Mouse (Mus musculus): Measurements from ENCODE around the gene Stoml3.
A peak's percentile ranks its signal among the peaks of the same experiment; 100 is the strongest.

The Stoml3 gene

DNA sequence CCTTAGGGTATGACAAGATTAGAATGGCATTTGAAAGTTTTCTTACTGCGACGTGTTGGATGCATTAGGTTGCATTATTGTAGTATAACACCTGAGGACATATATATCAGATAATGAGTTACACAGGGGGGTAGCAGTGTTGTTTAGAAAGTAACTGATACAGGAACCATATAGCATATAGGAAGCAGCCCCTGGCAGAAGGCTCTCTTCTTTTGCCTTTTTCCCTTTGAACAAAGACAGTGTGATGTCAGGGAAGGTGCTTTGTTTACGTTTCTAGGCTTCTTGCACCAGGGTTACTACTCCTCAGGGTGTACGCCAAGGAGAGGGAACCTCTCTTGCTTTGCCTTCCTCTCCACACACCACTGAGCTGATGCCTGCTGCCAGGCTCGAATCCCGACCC is at the start of gene Stoml3:
Gene Stoml3, plus strand, starts transcription at position 301 of the 400 bp plus-strand sequence.
- DNase-seq (ENCODE audit: extremely low spot score) = no peak

DNA sequence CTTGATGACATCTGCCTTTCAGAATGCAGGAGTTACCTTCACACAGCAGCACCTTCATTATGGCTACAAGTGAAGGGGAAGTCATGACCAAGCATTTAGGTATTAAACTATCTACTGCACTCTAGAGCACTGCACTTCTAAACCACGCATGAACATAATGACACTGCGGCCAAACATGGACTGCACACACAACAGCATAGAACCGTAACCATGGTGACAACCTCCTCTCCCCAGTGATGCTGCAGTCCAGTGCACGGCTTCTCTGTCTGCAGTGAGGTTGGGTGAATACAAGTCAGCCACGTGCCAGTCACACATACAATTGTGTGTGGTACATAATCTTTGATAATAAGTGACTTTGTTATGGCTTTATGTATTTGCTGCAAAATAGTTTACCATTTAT is 42.9 kb upstream of the Stoml3 start:
- DNase-seq (ENCODE audit: extremely low spot score) = no peak

DNA sequence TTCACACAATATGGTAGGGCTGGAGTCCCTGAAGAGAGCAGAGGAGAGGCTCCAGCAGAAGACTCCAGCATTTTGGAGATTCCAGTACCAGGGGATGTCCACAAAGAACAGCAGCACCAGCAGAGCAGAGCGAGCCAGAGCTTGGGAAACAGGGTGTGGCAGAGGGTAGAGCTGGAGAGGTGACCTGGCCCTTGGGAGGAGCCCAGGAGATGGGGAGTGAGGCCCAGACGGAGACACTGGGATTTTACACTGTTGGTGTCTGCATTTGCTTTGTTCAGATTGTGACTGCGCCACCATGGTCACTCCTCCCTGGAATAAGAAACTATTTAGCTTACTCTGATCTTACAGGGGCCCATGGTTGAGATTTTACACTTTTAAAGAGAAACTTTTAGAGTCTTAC is 41.7 kb upstream of the Stoml3 start:
- no peak for DNase-seq (ENCODE audit: extremely low spot score)

DNA sequence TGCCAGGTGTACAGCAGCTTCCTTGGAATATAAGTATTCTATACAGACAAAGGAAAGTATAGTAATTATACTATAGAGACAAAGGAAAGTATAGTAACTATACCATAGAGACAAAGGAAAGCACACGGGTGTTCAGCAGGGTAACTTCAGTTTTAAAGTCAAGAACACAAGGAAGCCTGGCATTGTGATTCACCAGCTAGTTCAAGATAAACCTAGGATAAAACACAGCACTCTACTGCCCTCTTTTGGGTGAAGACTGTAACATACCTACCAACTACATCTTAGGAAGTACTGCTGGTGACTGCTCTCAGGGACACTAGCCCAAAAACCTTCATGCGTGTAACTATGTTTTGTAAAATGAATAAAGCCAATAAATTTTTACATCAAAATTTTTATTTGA is 40.2 kb upstream of the Stoml3 start:
- peak; percentile 70 for DNase-seq (ENCODE audit: extremely low spot score)

DNA sequence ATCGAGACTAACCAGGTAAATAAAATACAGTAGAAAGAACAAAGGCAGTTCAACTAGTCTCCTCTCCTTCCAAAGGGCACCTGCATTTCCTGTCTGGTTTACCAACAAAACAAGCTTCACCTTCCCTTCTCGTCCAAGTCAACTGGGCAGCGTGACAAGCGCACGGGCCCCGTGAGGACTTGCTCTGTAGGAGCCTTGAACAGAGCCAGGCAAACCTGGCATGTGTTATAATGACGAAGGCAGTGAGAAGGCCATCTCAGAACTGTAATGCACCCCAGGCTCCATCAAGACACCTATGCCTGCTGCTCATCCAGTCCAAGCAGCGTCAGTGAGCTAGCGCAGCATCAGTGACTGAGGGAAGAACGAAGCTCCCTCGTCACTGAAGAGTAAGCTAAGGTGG is 37.8 kb upstream of the Stoml3 start:
- no peak for DNase-seq (ENCODE audit: extremely low spot score)

DNA sequence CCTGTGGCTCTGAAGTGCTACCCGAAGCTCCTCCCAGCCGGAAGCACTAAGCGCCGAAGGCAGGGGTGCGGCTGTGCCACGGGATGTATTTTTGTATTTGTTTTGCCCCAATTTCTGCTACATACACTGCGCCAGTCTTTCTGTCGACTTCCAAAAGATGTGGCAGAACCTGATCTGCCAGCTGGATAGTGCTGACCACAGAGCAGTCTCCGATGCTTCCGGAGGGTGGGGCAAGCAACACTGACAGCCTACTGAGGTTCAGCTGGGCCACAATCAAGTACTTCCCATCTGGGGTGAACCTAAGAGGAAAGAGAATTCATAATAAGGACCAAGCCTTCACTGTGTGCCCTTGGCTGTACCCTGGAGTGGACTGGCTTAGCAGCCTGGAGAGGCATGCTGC is 36.1 kb upstream of the Stoml3 start:
- DNase-seq (ENCODE audit: extremely low spot score) = no peak

DNA sequence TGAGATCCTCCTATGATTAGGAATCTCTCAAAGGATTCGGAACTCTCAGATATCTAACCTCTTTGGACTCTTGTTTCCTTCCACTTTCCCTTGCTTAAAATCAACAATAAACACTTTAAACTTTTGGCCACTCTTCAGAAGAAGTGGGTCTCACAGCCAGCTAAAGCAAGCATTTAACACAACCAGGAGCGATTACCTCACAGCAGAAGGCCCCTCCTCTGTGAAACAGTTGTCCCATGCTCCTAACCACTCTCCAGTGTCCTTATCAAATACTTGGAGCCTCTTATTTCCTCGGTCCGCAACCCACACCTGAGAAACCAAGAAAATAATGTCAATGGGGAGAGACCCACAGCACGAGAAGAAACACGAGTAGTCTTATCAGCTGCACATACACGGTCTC is 35.1 kb upstream of the Stoml3 start:
- DNase-seq (ENCODE audit: extremely low spot score) = no peak

DNA sequence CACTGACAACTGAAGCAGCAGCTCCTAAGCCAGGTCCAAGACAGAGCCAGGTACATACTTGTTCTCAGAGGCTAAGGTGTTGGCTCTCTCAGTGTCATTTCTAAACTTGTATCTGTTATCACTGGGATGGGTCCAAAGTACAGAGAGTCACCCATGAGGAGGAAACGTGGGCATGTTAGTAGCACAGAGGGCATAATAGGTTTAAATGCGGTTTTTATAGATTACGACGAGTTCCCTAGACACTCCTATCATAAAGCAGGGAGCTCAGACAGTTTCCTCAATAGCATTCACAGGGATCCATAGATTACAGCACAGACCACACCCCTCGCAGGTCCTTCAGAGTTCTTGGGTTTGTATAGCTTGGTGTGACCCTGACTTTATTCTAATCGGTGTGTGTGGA is 34.4 kb upstream of the Stoml3 start:
- no peak for DNase-seq (ENCODE audit: extremely low spot score)

DNA sequence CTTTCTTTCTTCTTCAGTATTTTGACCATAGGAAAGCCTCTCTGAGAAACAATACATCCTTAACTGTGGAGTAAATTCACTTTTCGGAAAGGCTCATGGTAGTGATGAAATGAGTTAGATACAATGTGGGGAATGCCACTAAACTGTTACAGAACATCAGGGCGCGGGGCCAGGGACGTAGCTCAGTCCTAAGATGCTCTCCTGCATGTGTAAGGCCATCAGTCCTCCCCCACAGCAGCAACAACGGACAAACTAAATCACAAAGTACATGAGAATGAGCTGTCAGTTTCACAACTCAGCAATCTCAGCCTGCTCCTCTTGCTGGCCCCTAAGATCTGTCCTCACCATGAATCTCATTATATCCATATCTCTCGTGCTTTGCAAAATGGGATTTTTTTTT is 33.9 kb upstream of the Stoml3 start:
- DNase-seq (ENCODE audit: extremely low spot score) = no peak

DNA sequence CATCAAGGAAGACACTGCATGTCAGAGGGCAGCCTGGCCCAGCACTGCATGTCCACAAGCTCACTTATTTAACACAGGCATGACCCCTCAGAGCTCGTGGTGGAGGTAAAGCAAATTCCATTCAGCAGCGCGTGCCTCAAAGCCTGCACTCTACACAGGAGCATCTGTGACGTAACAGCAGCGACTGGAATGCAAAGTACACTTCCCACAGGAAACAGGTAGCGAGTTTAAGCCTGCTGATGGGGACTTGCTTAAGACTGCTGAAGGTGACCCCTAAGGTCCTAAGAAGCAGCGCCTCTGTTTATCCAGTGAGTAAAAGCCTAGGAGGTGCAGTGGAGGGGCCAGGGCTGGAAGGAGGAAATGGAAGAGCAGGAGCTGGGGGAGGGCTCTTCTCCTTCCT is 33.5 kb upstream of the Stoml3 start:
- DNase-seq (ENCODE audit: extremely low spot score) = no peak

DNA sequence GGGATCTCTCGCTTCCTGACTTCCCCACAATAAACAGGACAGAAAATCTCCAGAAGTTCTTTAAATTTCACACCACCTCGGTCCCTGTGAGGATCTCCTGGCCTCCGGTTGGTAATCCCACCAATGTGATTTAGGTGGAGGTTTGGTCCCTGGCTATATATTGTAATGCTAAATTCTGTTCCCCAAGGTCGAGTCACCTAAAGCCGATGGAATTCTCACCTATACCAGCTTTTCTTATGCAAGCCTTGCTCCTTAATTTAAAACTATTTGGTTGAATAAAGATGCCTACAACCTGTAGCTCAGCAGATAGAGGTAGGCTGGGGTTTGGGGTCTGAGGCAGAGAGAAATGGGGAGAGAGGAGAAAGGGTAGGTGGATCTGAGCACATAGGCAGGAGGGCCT is 30.7 kb upstream of the Stoml3 start:
- DNase-seq (ENCODE audit: extremely low spot score) = no peak

DNA sequence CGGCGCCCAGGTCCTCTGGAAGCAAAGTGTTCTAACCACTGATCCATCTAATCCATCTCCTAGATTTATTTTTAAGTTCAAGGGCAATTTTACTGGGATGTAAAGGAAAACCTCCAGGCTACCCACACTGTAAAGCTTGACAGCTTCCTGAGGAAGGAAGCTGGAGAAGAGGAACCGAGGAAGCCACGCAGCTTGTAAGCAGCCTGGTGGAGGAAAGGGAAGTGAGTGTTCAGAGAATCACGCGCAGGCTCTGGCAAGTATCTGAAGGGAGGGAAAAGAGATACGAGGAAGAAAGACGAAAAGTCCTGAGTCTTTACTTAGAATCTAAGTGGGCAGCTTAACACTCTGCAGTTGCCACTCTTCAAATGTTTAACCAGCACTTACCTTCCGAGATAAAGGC is 28.3 kb upstream of the Stoml3 start:
- no peak for DNase-seq (ENCODE audit: extremely low spot score)

DNA sequence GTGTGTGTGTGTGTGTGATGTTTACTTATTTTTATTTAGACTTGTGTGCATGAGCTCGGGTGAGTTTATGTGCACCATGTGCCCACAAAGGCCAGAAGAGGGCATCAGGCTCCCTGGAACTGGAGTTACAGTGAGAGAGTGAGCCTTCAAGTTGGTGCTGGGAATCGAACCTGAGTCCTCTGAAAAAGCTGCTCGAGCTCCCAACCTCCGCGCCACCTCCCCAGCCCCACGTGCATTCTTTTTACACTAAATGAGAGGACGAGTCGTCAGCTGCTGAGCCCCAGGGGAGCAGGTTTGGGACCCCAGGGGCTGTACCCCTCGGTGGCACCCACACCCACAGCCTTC is 25.8 kb upstream of the Stoml3 start:
- no peak for DNase-seq (ENCODE audit: extremely low spot score)

DNA sequence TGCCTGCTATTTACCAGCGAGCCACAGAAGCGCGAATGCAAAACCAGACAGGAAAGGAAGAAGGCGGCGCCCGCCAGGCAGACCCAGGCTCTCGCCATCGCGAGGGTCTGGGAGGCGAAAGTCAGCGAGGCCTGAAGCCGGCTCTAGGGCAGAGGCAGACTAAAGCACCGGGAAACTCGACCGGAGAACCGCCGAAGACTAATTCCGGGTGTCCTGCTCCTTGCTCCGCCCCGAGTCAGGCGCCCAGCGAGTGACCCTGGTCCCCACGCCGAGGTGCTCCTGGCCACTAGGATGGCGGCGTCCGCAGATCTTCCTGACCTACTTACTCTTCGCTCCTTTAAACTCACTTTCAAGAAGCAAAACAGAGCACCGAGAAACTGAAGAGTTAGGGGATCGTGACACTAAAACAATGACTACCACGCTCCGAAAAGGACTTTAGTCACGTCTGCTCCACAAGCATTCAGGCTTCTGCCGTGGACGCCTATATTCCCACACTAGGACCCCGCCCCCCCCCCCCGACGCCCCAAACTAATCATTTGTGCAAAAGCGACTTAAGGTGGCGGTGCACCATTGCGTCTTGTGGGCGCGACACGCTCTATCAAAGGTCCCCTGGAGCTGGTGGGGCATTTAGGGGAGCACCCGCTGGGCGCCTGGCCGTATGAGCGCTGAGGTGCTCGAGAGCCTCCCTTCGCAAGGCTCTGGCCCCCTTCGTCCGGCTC is 25.2 kb upstream of the Stoml3 start, which contains the start of the genes Nhlrc3 and Proser1:
Gene Nhlrc3, minus strand, starts transcription at position 287 of the 719 bp plus-strand sequence.
Gene Proser1, plus strand, starts transcription at position 621 of the 719 bp plus-strand sequence.
- peak; percentile 94 for DNase-seq (ENCODE audit: extremely low spot score)

DNA sequence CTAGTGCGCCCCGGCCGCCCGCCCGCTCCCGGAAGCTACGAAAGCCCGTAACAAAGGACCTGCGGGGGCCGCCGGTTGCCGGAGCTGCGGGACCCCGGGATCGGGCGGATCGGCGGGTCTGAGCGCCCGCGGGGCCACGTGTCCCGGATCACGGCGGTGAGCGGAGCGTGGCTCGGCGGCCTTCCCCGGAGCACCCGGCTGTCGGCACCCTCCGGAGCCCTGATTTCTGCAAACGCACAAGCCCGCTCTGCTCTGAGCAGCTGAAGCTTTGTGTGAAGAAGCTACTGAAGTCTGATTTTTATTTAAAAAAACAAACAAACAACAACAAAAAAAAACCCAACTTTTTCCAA is 24.7 kb upstream of the Stoml3 start:
- no peak for DNase-seq (ENCODE audit: extremely low spot score)

DNA sequence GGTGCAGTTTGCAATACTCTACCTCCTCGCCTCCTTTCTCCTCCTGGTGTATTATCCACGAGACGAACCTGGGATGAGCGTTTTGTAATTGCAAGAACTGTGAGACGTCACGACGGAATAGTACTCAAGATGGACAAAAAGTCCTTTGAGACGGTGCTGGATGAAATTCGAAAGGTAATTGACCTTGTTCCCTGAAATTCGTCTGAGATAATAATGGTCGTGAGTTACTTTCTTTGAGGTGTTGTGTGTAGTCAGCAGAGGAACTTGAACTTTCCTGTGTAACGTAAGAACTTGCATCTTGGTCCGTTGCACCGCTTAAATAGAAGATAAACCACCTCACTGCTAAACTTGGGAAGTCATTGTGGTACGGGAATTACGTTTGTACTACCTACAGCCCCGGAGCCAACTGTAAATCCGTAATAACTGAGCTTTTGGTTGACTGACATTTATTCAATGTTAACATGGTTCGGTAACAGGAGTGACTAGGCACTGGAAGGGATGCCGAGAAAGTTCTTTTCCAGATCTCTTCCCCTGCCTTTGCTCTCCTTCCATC is 24.2 kb upstream of the Stoml3 start:
- peak; percentile 25 for DNase-seq (ENCODE audit: extremely low spot score)

DNA sequence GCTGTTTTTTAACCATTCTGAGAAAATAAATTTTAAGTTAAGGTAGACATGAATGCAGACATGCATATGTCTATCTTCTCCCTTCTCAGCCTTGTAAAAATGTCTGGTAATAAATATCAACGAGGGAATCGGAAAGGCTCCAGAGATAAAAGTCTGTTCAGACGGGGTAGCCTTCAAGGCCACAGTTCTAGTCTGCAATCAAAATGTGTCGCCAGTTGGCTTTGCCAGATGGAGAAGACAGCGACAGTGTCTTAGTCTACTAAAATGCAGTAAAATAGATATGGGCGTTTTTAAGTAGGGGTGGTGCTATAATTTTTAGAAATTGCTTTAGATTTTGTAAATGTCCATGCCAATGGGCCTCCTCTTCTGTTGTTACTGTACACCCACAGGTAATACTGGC is 23.1 kb upstream of the Stoml3 start:
- DNase-seq (ENCODE audit: extremely low spot score) = no peak

DNA sequence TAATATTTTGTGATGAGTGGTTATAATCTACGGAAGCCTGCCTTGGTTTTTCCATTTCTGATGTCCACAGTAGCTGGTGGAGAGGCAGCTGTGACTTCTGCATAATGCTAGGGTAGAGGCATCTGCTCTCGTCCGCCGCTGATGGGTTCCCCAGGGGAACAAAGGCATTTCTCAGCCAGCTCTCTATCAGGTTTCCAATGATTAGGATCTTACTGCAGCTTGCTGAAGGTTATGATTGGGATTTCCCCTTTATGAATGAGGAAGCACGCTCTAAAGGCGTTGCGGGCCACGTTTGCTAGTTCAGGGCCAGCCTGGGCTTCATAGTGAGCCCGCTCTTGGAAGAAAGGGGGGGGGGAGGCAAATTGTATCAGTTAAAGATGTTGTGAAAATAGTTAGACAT is 22.0 kb upstream of the Stoml3 start:
- DNase-seq (ENCODE audit: extremely low spot score) = no peak

DNA sequence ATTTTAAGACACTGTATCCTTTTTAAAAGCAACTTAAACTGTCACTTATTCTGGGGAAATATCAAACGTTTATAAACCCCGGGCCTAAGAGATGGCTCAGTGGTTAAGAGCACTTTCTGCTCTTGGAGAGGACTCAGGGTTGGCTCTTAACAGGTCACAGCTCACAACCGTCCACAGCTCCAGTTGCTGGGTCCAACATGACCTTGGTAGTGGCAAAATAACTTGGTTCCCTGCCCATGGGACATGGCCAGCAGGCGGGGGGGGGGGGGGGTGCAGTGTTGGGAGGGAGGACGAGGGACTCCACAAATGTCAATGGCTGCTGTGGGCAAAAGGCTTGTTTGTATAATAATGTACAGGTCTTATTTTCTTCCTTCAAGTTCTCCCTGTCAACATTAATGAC is 21.1 kb upstream of the Stoml3 start:
- no peak for DNase-seq (ENCODE audit: extremely low spot score)

DNA sequence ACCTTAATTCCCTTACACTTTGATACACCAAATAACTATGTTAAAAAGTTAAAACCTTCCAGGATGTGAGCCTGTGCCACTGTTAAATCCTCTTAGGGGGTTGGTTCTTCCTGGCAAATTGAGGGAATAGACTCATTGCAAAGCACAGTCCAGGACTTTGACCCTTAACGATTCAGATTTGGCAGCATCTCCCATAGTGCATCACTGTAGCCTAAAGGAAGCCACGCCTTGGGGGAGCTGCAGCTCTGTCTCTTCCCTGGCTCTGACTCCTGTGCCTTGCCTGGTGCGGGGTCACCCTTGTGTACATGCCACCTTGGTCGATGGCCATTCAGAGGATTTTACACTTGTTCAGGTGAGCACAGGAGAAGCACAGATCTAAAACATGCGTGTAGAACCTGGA is 18.8 kb upstream of the Stoml3 start:
- DNase-seq (ENCODE audit: extremely low spot score) = no peak

DNA sequence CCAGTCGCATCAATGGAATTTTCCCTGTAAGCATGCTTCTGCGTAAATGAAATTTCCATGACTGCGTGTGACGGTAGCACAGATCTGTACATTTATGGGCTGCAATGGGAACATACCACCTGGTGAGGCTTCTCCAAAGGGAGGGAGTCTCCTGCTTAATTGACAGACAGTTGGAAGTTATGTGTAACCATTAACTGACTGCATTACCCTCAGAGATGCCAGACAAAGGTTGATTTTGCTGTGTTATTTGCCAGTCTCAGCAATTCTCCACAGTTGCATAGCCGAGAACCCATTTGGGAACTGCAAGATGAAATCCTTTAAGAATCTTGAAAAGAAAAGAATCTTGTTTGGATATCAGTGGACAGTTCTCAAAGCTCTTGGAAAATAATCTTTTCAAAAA is 16.4 kb upstream of the Stoml3 start:
- DNase-seq (ENCODE audit: extremely low spot score) = no peak

DNA sequence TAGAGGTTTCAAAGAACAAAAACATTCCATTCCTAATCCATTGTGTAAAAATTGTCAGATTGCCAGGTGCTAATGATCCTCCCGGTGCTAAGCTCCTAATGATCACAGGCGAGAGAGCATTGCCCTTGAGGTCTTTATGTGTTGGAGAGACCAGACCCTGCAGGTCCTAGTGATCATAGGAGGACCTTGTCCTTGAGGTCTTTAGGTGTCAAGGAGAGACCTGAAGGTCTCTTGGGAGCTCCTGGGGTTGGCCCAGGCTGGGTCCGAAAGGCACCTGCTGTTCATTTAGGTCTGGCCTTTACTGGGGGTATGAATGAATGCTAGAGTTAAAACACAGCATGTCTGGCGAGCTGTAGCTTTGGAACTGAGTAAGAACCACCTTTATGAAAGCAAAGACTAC is 14.3 kb upstream of the Stoml3 start:
- DNase-seq (ENCODE audit: extremely low spot score) = no peak

DNA sequence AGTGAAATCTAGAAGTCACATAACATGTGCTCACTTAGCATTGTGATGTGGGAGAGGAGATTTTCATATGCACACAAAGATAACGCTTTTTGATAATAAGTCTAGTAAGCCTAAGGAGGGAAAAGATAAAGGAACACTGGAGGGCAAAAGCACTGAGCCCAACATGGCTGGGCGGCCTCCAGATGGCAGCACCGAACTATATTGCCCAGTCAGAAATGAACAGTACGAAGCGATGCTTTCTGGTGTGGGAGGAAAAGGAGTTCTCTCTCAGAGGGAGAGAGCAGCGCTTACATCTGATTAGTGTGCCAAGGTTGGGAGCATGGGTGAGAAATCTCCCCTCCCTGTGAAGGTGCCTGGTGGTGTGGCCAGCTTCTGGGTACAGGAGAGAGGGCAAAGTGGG is 12.6 kb upstream of the Stoml3 start:
- peak; percentile 19 for DNase-seq (ENCODE audit: extremely low spot score)

DNA sequence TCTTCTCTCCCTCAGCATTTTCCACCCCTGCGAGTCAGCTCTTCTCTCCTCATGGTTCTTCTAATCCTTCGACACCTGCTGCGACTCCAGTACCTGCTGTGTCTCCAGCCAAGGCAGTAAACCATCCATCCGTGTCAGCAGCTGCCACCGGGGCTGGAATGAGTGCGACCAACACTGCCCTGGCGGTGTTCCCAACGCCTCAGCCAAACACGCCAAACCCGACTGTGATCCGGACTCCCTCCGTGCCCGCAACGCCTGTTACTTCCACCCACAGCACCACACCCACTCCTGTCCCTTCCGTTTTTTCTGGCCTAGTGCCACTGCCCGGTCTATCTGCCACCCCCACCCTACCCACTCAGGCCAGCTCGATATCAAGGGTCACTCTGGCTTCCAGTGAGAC is 11.0 kb upstream of the Stoml3 start:
- DNase-seq (ENCODE audit: extremely low spot score) = no peak
